Mouse (Mus musculus): ENCODE measurements around the gene Atp5b. TPM values are rescaled to one million over a fixed set of nuclear protein-coding genes. Genes with fewer than 3 reads are reported as not detected.
"Not testable (repeated sequence)": the region's sequence is repeated elsewhere in the genome, so short reads cannot be mapped to it uniquely, and the experiment has no call there.

Atp5b gene
- polyA plus RNA-seq, 1 experiment from 2014 or later = 3,411 TPM

GRCm38 (mm10) chr10:128062221-128062989, 20.7 kb upstream of the Atp5b start:
- no peak overlapping the region for H3K4me3 ChIP-seq (ENCODE audit: low read length)
- H3K27me3 ChIP-seq (ENCODE audit: insufficient read depth, low read length) = no peaks in the 10 kb centered on the region
- ATAC-seq (ENCODE audit: low FRiP score, low TSS enrichment) = no peak
- H3K9ac ChIP-seq (replicated peaks; ENCODE audit: low read length) = no peak overlapping the region
- H3K36me3 ChIP-seq (ENCODE audit: insufficient read depth, low read length) = peaks cover 11% of the 10 kb centered on the region
- no peak overlapping the region for H3K4me2 ChIP-seq (replicated peaks; ENCODE audit: low read depth, low read length)
- no peak overlapping the region for H3K27ac ChIP-seq (ENCODE audit: low read length)
- no peaks in the 10 kb centered on the region for H3K9me3 ChIP-seq (ENCODE audit: low read length)
- H3K4me1 ChIP-seq (ENCODE audit: insufficient read depth, low read length) = peaks cover 30% of the 10 kb centered on the region
- WGBS = 96% methylated on average over 6 of the region's 6 CpGs

GRCm38 (mm10) chr10:128066072-128066471, 17.0 kb upstream of the Atp5b start:
- 82% methylated on average over 5 of the region's 5 CpGs for WGBS
- H3K9ac ChIP-seq (replicated peaks; ENCODE audit: low read length) = no peak overlapping the region
- H3K9me3 ChIP-seq (ENCODE audit: low read length) = no peaks in the 10 kb centered on the region
- ATAC-seq (ENCODE audit: low FRiP score, low TSS enrichment) = no peak
- no peak overlapping the region for H3K4me3 ChIP-seq (ENCODE audit: low read length)
- H3K27me3 ChIP-seq (ENCODE audit: insufficient read depth, low read length) = no peaks in the 10 kb centered on the region
- peaks cover 13% of the 10 kb centered on the region for H3K4me1 ChIP-seq (ENCODE audit: insufficient read depth, low read length)
- H3K4me2 ChIP-seq (replicated peaks; ENCODE audit: low read depth, low read length) = no peak overlapping the region
- H3K27ac ChIP-seq (ENCODE audit: low read length) = no peak overlapping the region
- H3K36me3 ChIP-seq (ENCODE audit: insufficient read depth, low read length) = peaks cover 35% of the 10 kb centered on the region

- Histone ChIP-seq H3K4me2 (replicated peaks; ENCODE audit: low read depth, low read length) (no peak overlapping the region), H3K4me3 (ENCODE audit: low read length) (no peak overlapping the region), H3K4me1 (ENCODE audit: insufficient read depth, low read length) (0 out of 2 replicates have a peak, but pooled peaks cover 3% of the 10 kb centered on the region), H3K27ac (ENCODE audit: low read length) (no peak overlapping the region), H3K9me3 (ENCODE audit: low read length) (no peaks in the 10 kb centered on the region), H3K27me3 (ENCODE audit: insufficient read depth, low read length) (no peaks in the 10 kb centered on the region), H3K36me3 (ENCODE audit: insufficient read depth, low read length) (peaks cover 52% of the 10 kb centered on the region), H3K9ac (replicated peaks; ENCODE audit: low read length) (no peak overlapping the region)
- ATAC-seq (ENCODE audit: low FRiP score, low TSS enrichment) = no peak
- WGBS = 93% methylated on average over 4 of the region's 4 CpGs
Measured at GRCm38 (mm10) chr10:128069201-128069600, 13.9 kb upstream of the Atp5b start.

GRCm38 (mm10) chr10:128070432-128070831, 12.6 kb upstream of the Atp5b start:
- not testable (repeated sequence) for ATAC-seq (ENCODE audit: low FRiP score, low TSS enrichment); H3K4me3 ChIP-seq (ENCODE audit: low read length); H3K4me2 ChIP-seq (replicated peaks; ENCODE audit: low read depth, low read length); H3K4me1 ChIP-seq (ENCODE audit: insufficient read depth, low read length); H3K9me3 ChIP-seq (ENCODE audit: low read length); H3K27me3 ChIP-seq (ENCODE audit: insufficient read depth, low read length); H3K9ac ChIP-seq (replicated peaks; ENCODE audit: low read length); H3K27ac ChIP-seq (ENCODE audit: low read length)
- H3K36me3 ChIP-seq (ENCODE audit: insufficient read depth, low read length) = peaks cover 50% of the 10 kb centered on the region
- WGBS = 95% methylated on average over 2 of the region's 2 CpGs

GRCm38 (mm10) chr10:128078269-128078668, 4.8 kb upstream of the Atp5b start:
- WGBS = 84% methylated on average over 5 of the region's 5 CpGs
- not testable (repeated sequence) for H3K9me3 ChIP-seq (ENCODE audit: low read length); H3K4me1 ChIP-seq (ENCODE audit: insufficient read depth, low read length); H3K4me2 ChIP-seq (replicated peaks; ENCODE audit: low read depth, low read length); H3K9ac ChIP-seq (replicated peaks; ENCODE audit: low read length); H3K4me3 ChIP-seq (ENCODE audit: low read length); H3K27ac ChIP-seq (ENCODE audit: low read length); H3K27me3 ChIP-seq (ENCODE audit: insufficient read depth, low read length); ATAC-seq (ENCODE audit: low FRiP score, low TSS enrichment)
- peaks cover 15% of the 10 kb centered on the region for H3K36me3 ChIP-seq (ENCODE audit: insufficient read depth, low read length)

GRCm38 (mm10) chr10:128080496-128080895, 2.6 kb upstream of the Atp5b start:
- H3K4me2 ChIP-seq (replicated peaks; ENCODE audit: low read depth, low read length) = no peak overlapping the region
- no peak for ATAC-seq (ENCODE audit: low FRiP score, low TSS enrichment)
- no peak overlapping the region for H3K4me3 ChIP-seq (ENCODE audit: low read length)
- WGBS = 78% methylated on average over 1 of the region's 1 CpGs
- no peak overlapping the region for H3K9ac ChIP-seq (replicated peaks; ENCODE audit: low read length)
- no peaks in the 10 kb centered on the region for H3K9me3 ChIP-seq (ENCODE audit: low read length)
- H3K4me1 ChIP-seq (ENCODE audit: insufficient read depth, low read length) = peaks cover 18% of the 10 kb centered on the region
- H3K36me3 ChIP-seq (ENCODE audit: insufficient read depth, low read length) = peaks cover 20% of the 10 kb centered on the region
- H3K27me3 ChIP-seq (ENCODE audit: insufficient read depth, low read length) = no peaks in the 10 kb centered on the region
- no peak overlapping the region for H3K27ac ChIP-seq (ENCODE audit: low read length)

GRCm38 (mm10) chr10:128081807-128082476, 1.1 kb upstream of the Atp5b start:
- Histone ChIP-seq H3K27me3 (ENCODE audit: insufficient read depth, low read length) (no peaks in the 10 kb centered on the region), H3K27ac (ENCODE audit: low read length) (peak overlapping the region; percentile 91), H3K9ac (replicated peaks; ENCODE audit: low read length) (peak overlapping the region; percentile 82), H3K9me3 (ENCODE audit: low read length) (no peaks in the 10 kb centered on the region), H3K4me2 (replicated peaks; ENCODE audit: low read depth, low read length) (peak overlapping the region; percentile 79), H3K36me3 (ENCODE audit: insufficient read depth, low read length) (peaks cover 34% of the 10 kb centered on the region), H3K4me3 (ENCODE audit: low read length) (peak overlapping the region; percentile 89), H3K4me1 (ENCODE audit: insufficient read depth, low read length) (peaks cover 23% of the 10 kb centered on the region)
- no peak for ATAC-seq (ENCODE audit: low FRiP score, low TSS enrichment)
- 53% methylated on average over 6 of the region's 6 CpGs for WGBS

GRCm38 (mm10) chr10:128082477-128082808, 630 bp upstream of the Atp5b start:
- H3K4me3 ChIP-seq (ENCODE audit: low read length) = peak overlapping the region; percentile 89
- H3K4me1 ChIP-seq (ENCODE audit: insufficient read depth, low read length) = peaks cover 23% of the 10 kb centered on the region
- WGBS = 7% methylated on average over 9 of the region's 9 CpGs
- H3K36me3 ChIP-seq (ENCODE audit: insufficient read depth, low read length) = peaks cover 33% of the 10 kb centered on the region
- peak overlapping the region; percentile 82 for H3K9ac ChIP-seq (replicated peaks; ENCODE audit: low read length)
- no peaks in the 10 kb centered on the region for H3K27me3 ChIP-seq (ENCODE audit: insufficient read depth, low read length)
- H3K9me3 ChIP-seq (ENCODE audit: low read length) = no peaks in the 10 kb centered on the region
- H3K27ac ChIP-seq (ENCODE audit: low read length) = peak overlapping the region; percentile 91
- H3K4me2 ChIP-seq (replicated peaks; ENCODE audit: low read depth, low read length) = peak overlapping the region; percentile 79
- no peak for ATAC-seq (ENCODE audit: low FRiP score, low TSS enrichment)

- peaks cover 23% of the 10 kb centered on the region for H3K4me1 ChIP-seq (ENCODE audit: insufficient read depth, low read length)
- peak overlapping the region; percentile 98 for H3K9ac ChIP-seq (replicated peaks; ENCODE audit: low read length)
- no peaks in the 10 kb centered on the region for H3K27me3 ChIP-seq (ENCODE audit: insufficient read depth, low read length)
- H3K9me3 ChIP-seq (ENCODE audit: low read length) = no peaks in the 10 kb centered on the region
- H3K27ac ChIP-seq (ENCODE audit: low read length) = peak overlapping the region; percentile 78
- H3K4me2 ChIP-seq (replicated peaks; ENCODE audit: low read depth, low read length) = peak overlapping the region; percentile 88
- peak overlapping the region; percentile 89 for H3K4me3 ChIP-seq (ENCODE audit: low read length)
- H3K36me3 ChIP-seq (ENCODE audit: insufficient read depth, low read length) = peaks cover 43% of the 10 kb centered on the region
- no peak for ATAC-seq (ENCODE audit: low FRiP score, low TSS enrichment)
- 0% methylated on average over 22 of the region's 22 CpGs for WGBS
Measured at GRCm38 (mm10) chr10:128083688-128084087, 615 bp downstream of the Atp5b start.

GRCm38 (mm10) chr10:128084160-128084559, 1.1 kb downstream of the Atp5b start:
- peak overlapping the region; percentile 88 for H3K4me2 ChIP-seq (replicated peaks; ENCODE audit: low read depth, low read length)
- WGBS = 3% methylated on average over 3 of the region's 3 CpGs
- no peak for ATAC-seq (ENCODE audit: low FRiP score, low TSS enrichment)
- H3K27ac ChIP-seq (ENCODE audit: low read length) = peak overlapping the region; percentile 78
- peaks cover 23% of the 10 kb centered on the region for H3K4me1 ChIP-seq (ENCODE audit: insufficient read depth, low read length)
- H3K9ac ChIP-seq (replicated peaks; ENCODE audit: low read length) = peak overlapping the region; percentile 98
- H3K36me3 ChIP-seq (ENCODE audit: insufficient read depth, low read length) = peaks cover 48% of the 10 kb centered on the region
- H3K27me3 ChIP-seq (ENCODE audit: insufficient read depth, low read length) = no peaks in the 10 kb centered on the region
- H3K4me3 ChIP-seq (ENCODE audit: low read length) = peak overlapping the region; percentile 89
- H3K9me3 ChIP-seq (ENCODE audit: low read length) = no peaks in the 10 kb centered on the region

Data from kidney, embryonic 16.5 days (tissue).